Mouse (Mus musculus) hindbrain, embryonic 12.5 days (tissue): Measurements from ENCODE around the gene Asic3. TPM values are rescaled to one million over a fixed set of nuclear protein-coding genes. Genes with fewer than 3 reads are reported as not detected.
"Not testable (repeated sequence)": the region's sequence is repeated elsewhere in the genome, so short reads cannot be mapped to it uniquely, and the experiment has no call there.

Source experiments
- ATAC-seq: fragments of 200-750 bp; cut with Nextera tagmentation; 2 replicates; pipeline ENCODE4 v1.8.0; 2017; ENCODE audit warnings: moderate TSS enrichment; ENCODE audit not compliant: low FRiP score
- H3K27ac ChIP-seq: fragments of 300-500 bp; sonication (generic); 2 replicates; pipeline ENCODE4 v1.5.1; 2016; ENCODE audit warnings: mild to moderate bottlenecking
- H3K27me3 ChIP-seq: fragments of 300-500 bp; sonication (generic); 2 replicates; pipeline ENCODE4 v1.6.1; 2016; ENCODE audit warnings: mild to moderate bottlenecking
- H3K36me3 ChIP-seq: fragments of 300-500 bp; sonication (generic); 2 replicates; pipeline ENCODE4 v1.6.1; 2016; ENCODE audit warnings: mild to moderate bottlenecking
- H3K4me1 ChIP-seq: fragments of 300-500 bp; sonication (generic); 2 replicates; pipeline ENCODE4 v1.6.1; 2016
- H3K4me2 ChIP-seq: fragments of 300-500 bp; sonication (generic); replicated peaks from 2 replicates; pipeline ENCODE4 v1.6.1; 2016; ENCODE audit warnings: mild to moderate bottlenecking
- H3K4me3 ChIP-seq: fragments of 300-500 bp; sonication (generic); 2 replicates; pipeline ENCODE4 v1.5.1; 2016; ENCODE audit warnings: mild to moderate bottlenecking
- H3K9ac ChIP-seq: fragments of 300-500 bp; sonication (generic); 2 replicates; pipeline ENCODE4 v1.6.1; 2016; ENCODE audit warnings: mild to moderate bottlenecking, moderate library complexity
- H3K9me3 ChIP-seq: fragments of 300-500 bp; sonication (generic); replicated peaks from 2 replicates; pipeline ENCODE4 v1.6.1; 2016; ENCODE audit warnings: mild to moderate bottlenecking
- WGBS: fragments of 180-500 bp; shearing (Covaris S2); methylation state at CpG from one replicate; pipeline ENCODE4 v1.1.7; 2016; 5-methylcytosine and 5-hydroxymethylcytosine counted together
- polyA plus RNA-seq: library from polyadenylated mRNA; unstranded; fragments of >200 nt; fragmentation: Nextera tagmentation; extraction: Ambion mirVana; gene quantifications from 2 replicates; pipeline ENCODE4 v1.2.1, GENCODE M21; 2016

The Asic3 gene
- polyA plus RNA-seq, 1 experiment from 2014 or later: 1.2 TPM

DNA sequence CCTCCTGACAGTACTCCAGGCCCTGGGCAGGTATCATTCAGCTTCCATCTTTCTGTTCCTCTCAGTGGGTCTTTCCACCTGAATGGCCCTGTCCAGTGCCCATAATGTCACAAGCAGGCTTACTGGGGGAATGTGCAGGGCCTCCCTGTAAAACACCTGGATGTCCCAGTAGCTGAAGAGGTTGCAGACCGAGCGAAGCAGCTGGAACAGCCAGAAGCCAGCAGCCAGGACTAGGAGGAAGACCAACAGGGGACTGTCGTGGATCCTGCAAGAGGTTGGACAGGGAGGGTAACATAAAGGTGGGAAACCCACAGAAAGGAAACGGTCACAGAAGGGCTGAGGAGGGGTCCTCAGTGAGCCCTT lies 23.6 kb upstream of the Asic3 start:
- no peak for ATAC-seq
- Histone ChIP-seq H3K36me3 (no peaks in the 10 kb centered on the region), H3K9ac (no peak overlapping the region), H3K27me3 (peaks cover 51% of the 10 kb centered on the region), H3K27ac (no peak overlapping the region), H3K4me2 (no peak overlapping the region), H3K4me1 (peaks cover 17% of the 10 kb centered on the region), H3K9me3 (no peaks in the 10 kb centered on the region), H3K4me3 (no peak overlapping the region)
- WGBS: 79% methylated on average over 4 of the region's 4 CpGs

DNA sequence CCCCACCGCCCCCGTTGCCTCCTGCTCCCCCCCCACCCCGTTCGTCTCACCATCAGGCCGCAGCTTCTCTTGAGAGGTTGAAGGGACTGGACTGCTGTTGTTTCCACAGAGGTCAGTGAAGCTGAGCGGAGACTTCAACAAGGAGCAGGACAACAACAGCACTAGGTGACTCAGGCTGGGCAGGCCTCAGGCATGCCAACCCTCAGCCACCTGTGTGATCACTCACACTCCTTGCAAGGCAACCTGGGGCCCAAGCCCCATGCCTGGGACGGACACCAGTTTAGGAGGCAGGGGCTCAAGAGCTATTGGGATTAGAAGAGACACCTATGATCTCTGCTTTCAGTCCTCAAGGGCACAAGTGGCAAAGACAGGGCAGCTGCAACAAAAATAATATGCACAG lies 21.3 kb upstream of the Asic3 start, which contains the start of gene Atg9b:
Gene Atg9b, minus strand, starts transcription at position 280 of the 400 bp plus-strand sequence.
- no peaks in the 10 kb centered on the region for H3K36me3 ChIP-seq
- H3K4me1 ChIP-seq: peaks cover 16% of the 10 kb centered on the region
- 83% methylated on average over 7 of the region's 7 CpGs for WGBS
- no peak within 1 kb of the TSS for H3K4me2 ChIP-seq
- no peak within 1 kb of the TSS for H3K27ac ChIP-seq
- peaks cover 30% of the 10 kb centered on the region for H3K27me3 ChIP-seq
- no peak for ATAC-seq
- no peak within 1 kb of the TSS for H3K9ac ChIP-seq
- no peaks in the 10 kb centered on the region for H3K9me3 ChIP-seq
- no peak within 1 kb of the TSS for H3K4me3 ChIP-seq

DNA sequence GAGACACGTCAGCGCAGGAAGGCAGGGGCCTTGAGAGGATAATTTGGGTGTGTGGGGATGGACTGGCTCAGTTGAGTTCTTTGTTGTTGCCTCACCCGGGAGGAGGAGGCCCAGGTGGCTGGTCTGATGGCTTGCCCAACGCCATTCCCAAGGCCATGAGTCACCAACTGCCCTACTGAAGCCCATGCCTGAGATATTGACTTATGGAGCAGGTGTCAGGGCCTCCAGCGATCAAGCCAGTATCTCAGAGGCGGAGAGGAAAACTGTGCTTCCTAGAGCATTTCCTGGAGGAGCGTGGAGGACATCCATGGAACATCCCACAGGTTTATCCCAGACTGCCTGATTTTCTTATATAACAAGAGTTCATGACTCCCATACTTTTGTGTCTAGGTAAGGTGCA lies 20.5 kb upstream of the Asic3 start:
- no peak overlapping the region for H3K4me3 ChIP-seq
- H3K9ac ChIP-seq: no peak overlapping the region
- no peak overlapping the region for H3K27ac ChIP-seq
- no peaks in the 10 kb centered on the region for H3K9me3 ChIP-seq
- H3K36me3 ChIP-seq: no peaks in the 10 kb centered on the region
- 82% methylated on average over 7 of the region's 7 CpGs for WGBS
- H3K4me2 ChIP-seq: no peak overlapping the region
- peaks cover 7% of the 10 kb centered on the region for H3K4me1 ChIP-seq
- no peak for ATAC-seq
- H3K27me3 ChIP-seq: peaks cover 22% of the 10 kb centered on the region

- H3K9ac ChIP-seq: peak within 1 kb of the TSS; percentile 49; the same call in 1 of the 2 replicates
- no peaks in the 10 kb centered on the region for H3K36me3 ChIP-seq
- peak within 1 kb of the TSS; percentile 67 for H3K27ac ChIP-seq
- H3K9me3 ChIP-seq: no peaks in the 10 kb centered on the region
- WGBS: 22% methylated on average over 7 of the region's 7 CpGs
- H3K4me1 ChIP-seq: no peaks in the 10 kb centered on the region; the same call in 1 of the 2 replicates
- ATAC-seq: no peak
- peaks cover 14% of the 10 kb centered on the region for H3K27me3 ChIP-seq
- H3K4me3 ChIP-seq: peak within 1 kb of the TSS; percentile 48
- peak within 1 kb of the TSS; percentile 45 for H3K4me2 ChIP-seq
Observed at GRCm38 (mm10) chr5:24393392-24393997, 19.7 kb upstream of the Asic3 start, which contains the start of gene Abcb8. Abcb8 (plus strand) TSS chr5:24393663.

- no peaks in the 10 kb centered on the region for H3K36me3 ChIP-seq
- 2% methylated on average over 36 of the region's 36 CpGs for WGBS
- H3K27me3 ChIP-seq: peaks cover 7% of the 10 kb centered on the region; the same call in 1 of the 2 replicates
- peak; percentile 97 for ATAC-seq
- H3K27ac ChIP-seq: peak overlapping the region; percentile 67
- peak overlapping the region; percentile 45 for H3K4me2 ChIP-seq
- H3K4me3 ChIP-seq: peak overlapping the region; percentile 48
- no peaks in the 10 kb centered on the region for H3K4me1 ChIP-seq
- H3K9me3 ChIP-seq: no peaks in the 10 kb centered on the region
- H3K9ac ChIP-seq: peak overlapping the region; percentile 49; the same call in 1 of the 2 replicates
Observed at GRCm38 (mm10) chr5:24394165-24394894, 18.9 kb upstream of the Asic3 start.

DNA sequence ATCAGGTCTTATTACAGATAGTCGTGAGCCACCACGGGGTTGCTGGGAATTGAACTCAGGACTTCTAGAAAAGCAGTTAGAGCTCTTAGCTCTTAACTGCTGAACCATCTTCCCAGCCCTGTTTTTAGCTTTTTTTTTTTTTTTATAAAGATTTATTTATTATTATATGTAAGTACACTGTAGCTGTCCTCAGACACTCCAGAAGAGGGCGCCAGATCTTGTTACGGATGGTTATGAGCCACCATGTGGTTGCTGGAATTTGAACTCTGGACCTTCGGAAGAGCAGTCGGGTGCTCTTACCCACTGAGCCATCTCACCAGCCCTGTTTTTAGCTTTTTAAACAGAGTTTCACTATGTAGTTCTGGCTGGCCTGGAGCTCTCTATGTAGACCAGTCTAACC lies 16.9 kb upstream of the Asic3 start:
- H3K27ac ChIP-seq, H3K27me3 ChIP-seq, H3K4me2 ChIP-seq, H3K9me3 ChIP-seq, H3K4me1 ChIP-seq, H3K4me3 ChIP-seq, H3K9ac ChIP-seq, ATAC-seq: not testable (repeated sequence)
- 91% methylated on average over 6 of the region's 6 CpGs for WGBS
- H3K36me3 ChIP-seq: peaks cover 14% of the 10 kb centered on the region

DNA sequence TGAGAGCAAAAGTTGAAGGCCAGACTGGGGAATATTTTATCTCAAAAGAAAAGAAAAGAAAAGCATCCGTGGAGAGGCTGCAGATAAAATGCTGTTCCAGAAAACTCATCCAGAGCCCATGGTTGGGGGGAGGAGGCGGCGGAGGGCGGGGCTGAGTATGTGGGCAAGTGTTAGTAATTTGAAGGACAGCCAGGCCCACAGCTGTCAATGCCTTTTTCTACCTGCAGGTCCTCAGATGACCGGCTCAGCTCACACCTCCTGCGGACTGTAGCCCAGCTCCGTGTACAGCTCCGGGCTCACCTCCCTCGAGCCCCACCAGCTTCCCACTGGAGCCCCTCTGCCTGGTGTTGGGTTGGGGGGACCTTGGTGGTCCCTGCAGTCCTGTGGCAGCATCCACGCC lies 13.5 kb upstream of the Asic3 start:
- H3K27ac ChIP-seq: no peak overlapping the region
- no peak overlapping the region for H3K4me3 ChIP-seq
- no peak for ATAC-seq
- H3K4me2 ChIP-seq: no peak overlapping the region
- no peaks in the 10 kb centered on the region for H3K9me3 ChIP-seq
- H3K4me1 ChIP-seq: no peaks in the 10 kb centered on the region
- 90% methylated on average over 10 of the region's 10 CpGs for WGBS
- no peaks in the 10 kb centered on the region for H3K27me3 ChIP-seq
- peaks cover 41% of the 10 kb centered on the region for H3K36me3 ChIP-seq
- no peak overlapping the region for H3K9ac ChIP-seq

- Histone ChIP-seq H3K27me3 (no peaks in the 10 kb centered on the region), H3K4me3 (no peak overlapping the region), H3K9me3 (no peaks in the 10 kb centered on the region), H3K9ac (no peak overlapping the region), H3K27ac (no peak overlapping the region), H3K4me2 (no peak overlapping the region), H3K36me3 (peaks cover 42% of the 10 kb centered on the region), H3K4me1 (no peaks in the 10 kb centered on the region)
- WGBS: 87% methylated on average over 11 of the region's 11 CpGs
- no peak for ATAC-seq
Observed at GRCm38 (mm10) chr5:24400362-24400761, 12.8 kb upstream of the Asic3 start.

GRCm38 (mm10) chr5:24400911-24401605 lies 12.1 kb upstream of the Asic3 start:
- WGBS: 95% methylated on average over 5 of the region's 5 CpGs
- Histone ChIP-seq H3K36me3 (peaks cover 46% of the 10 kb centered on the region), H3K9me3 (no peaks in the 10 kb centered on the region), H3K9ac (no peak overlapping the region), H3K27ac (no peak overlapping the region), H3K4me1 (no peaks in the 10 kb centered on the region), H3K27me3 (no peaks in the 10 kb centered on the region), H3K4me3 (no peak overlapping the region), H3K4me2 (no peak overlapping the region)
- no peak for ATAC-seq

- Histone ChIP-seq H3K27ac (no peak overlapping the region), H3K4me1 (no peaks in the 10 kb centered on the region), H3K27me3 (no peaks in the 10 kb centered on the region), H3K9me3 (no peaks in the 10 kb centered on the region), H3K4me2 (no peak overlapping the region), H3K4me3 (no peak overlapping the region), H3K9ac (no peak overlapping the region), H3K36me3 (peaks cover 54% of the 10 kb centered on the region)
- 75% methylated on average over 9 of the region's 9 CpGs for WGBS
- ATAC-seq: no peak
Observed at GRCm38 (mm10) chr5:24401969-24402368, 11.2 kb upstream of the Asic3 start.

- H3K4me1 ChIP-seq: no peaks in the 10 kb centered on the region
- no peaks in the 10 kb centered on the region for H3K27me3 ChIP-seq
- peaks cover 68% of the 10 kb centered on the region for H3K36me3 ChIP-seq
- no peak overlapping the region for H3K4me3 ChIP-seq
- no peak overlapping the region for H3K9ac ChIP-seq
- no peak for ATAC-seq
- 74% methylated on average over 6 of the region's 6 CpGs for WGBS
- H3K9me3 ChIP-seq: no peaks in the 10 kb centered on the region
- no peak overlapping the region for H3K27ac ChIP-seq
- no peak overlapping the region for H3K4me2 ChIP-seq
Observed at GRCm38 (mm10) chr5:24404594-24405360, 8.4 kb upstream of the Asic3 start.

- ATAC-seq: no peak
- Histone ChIP-seq H3K36me3 (peaks cover 63% of the 10 kb centered on the region), H3K27ac (no peak overlapping the region), H3K4me1 (no peaks in the 10 kb centered on the region), H3K9ac (no peak overlapping the region), H3K4me2 (no peak overlapping the region), H3K4me3 (no peak overlapping the region), H3K9me3 (no peaks in the 10 kb centered on the region), H3K27me3 (no peaks in the 10 kb centered on the region)
- 73% methylated on average over 3 of the region's 3 CpGs for WGBS
Observed at GRCm38 (mm10) chr5:24405389-24405876, 7.8 kb upstream of the Asic3 start.
